Mouse (Mus musculus) left cerebral cortex, adult 9 months (tissue): Measurements from ENCODE around the gene Pfdn5.

Experiments
- DNase-seq, 2 experiments: peaks; one replicate each; pipeline ENCODE4 v3.0.0; 2022; ENCODE audit warnings: low spot score in 2 of 2

Gene Pfdn5

GRCm38 (mm10) chr15:102370727-102371126 lies 44.8 kb downstream of the Pfdn5 start:
- DNase-seq, result no peak

DNA sequence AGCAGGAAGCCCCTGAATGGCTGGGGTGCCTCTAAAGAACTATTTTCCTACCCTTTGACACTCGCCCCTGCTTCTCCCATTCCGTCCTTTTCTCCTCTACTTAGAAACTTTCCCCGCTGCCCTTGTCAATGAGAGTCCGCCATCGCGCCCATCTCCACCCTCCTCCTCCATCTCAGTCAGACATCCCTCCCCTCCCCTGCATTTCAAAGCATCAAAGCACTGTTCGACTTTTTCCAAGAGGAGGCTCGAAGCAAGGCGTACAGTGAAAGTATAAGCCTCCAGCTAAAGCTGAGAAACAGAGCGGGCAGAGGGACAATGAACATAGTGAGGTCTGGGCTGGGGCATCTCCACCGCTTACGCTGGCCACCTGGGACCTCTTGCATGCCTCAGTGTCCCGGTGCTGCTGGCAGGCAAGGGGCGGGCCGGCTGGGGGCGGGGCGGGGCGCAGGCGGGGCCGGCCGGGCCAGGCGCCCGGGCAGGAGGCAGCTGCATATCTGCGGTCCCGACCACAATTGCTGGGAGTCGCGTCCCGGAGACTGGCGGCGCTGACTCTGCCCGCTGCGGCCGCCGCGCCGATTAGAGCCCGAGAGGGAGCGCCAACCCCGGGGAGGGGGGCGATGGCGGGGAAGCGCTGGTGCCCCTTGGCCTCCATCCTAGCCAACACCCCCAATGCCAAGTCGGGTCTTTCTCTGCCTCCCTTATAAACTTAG lies 50.7 kb downstream of the Pfdn5 start:
- DNase-seq, result no peak

GRCm38 (mm10) chr15:102377163-102377543 lies 51.2 kb downstream of the Pfdn5 start:
- peak; percentile 57 to 77 for DNase-seq

GRCm38 (mm10) chr15:102377810-102378262 lies 51.9 kb downstream of the Pfdn5 start:
- DNase-seq, result no peak
